Mouse (Mus musculus): ENCODE measurements at regions not wholly inside any gene's neighbourhood (a gene's known extent, or its start where the extent isn't known, plus 50 kb on each side); places are given as distances from the start of the nearest gene placed in this dataset.

DNA sequence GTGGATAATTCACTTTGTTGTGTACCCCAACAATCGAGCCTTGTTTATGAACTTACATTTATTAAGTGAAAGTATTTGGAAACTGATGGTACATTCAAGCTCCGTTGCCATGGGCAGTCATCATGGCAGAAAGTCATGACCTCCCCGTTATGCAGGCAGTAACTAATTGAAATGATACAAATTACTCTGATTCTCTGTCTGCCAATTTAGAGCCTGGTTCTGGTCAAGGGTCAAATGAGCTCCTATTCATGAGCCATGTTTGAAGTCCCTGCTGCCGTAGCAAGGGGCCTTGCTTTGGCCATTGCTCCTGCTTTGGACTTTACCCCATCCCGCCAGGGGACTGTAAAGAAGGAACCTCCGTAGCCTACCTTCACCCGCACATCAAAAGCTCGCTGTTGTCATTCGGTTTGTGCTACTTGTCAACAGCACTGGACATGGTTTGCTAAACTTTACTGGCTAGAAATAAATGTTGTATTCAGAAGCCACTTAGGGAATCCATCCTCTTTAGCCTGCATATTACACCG lies 152.8 kb upstream of the Foxd3 start:
- DNase-seq (ENCODE audit: low read depth), result peak; percentile 5
- TF ChIP-seq POLR2A (IDR thresholded peaks at IDR 0.05; ENCODE audit: borderline replicate concordance, extremely low read depth, insufficient read depth, insufficient read length, poor library complexity, severe bottlenecking) (no peak), CTCF (IDR thresholded peaks at IDR 0.05; ENCODE audit: borderline replicate concordance, extremely low read depth, insufficient read depth, insufficient read length) (no peak)

DNA sequence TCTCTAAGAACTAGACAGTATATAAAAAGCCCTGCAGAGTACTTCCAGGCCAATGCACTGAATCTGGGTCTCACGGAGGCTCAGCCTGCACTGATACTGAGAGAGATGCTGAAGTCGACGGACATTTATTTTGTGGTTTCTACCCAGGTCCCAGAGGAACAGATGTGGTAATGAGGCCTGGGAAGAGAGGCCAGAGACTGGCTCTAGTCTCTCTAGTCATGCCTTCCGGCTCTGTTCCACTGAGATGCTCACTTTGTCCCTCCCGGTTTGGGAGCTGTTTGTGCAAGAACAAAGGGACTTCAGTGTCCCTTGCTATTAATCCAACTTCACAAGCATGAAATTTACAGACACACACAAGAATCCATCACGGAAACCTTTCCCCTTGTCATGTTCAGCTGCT lies 144.1 kb upstream of the Foxd3 start:
- no peak for TF ChIP-seq CTCF (IDR thresholded peaks at IDR 0.05; ENCODE audit: borderline replicate concordance, extremely low read depth, insufficient read depth, insufficient read length)
- peak; percentile 27 for DNase-seq (ENCODE audit: low read depth)

DNA sequence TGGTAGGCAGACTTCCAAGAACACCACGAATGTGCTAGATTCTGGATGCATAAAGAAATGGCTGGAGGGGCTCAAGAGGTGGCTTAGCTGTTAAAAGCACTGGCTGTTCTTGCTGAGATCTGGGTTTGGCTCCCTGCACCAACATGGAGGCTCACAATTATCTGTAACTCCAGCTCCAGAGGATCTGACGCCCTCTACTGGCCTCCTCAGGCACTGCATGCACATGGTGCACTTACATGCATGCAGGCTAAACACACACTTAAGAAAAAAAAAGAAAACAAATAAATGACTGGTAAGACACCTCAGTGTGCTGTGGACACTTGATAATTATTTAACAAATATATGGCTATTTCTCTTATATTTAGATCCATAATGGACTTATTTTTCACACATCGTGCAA lies 139.2 kb upstream of the Foxd3 start:
- DNase-seq (ENCODE audit: low read depth), result no peak
- TF ChIP-seq CTCF (IDR thresholded peaks at IDR 0.05; ENCODE audit: borderline replicate concordance, extremely low read depth, insufficient read depth, insufficient read length) (peak; percentile 27; the same call in 1 of the 2 replicates), POLR2A (IDR thresholded peaks at IDR 0.05; ENCODE audit: borderline replicate concordance, extremely low read depth, insufficient read depth, insufficient read length, poor library complexity, severe bottlenecking) (no peak)

DNA sequence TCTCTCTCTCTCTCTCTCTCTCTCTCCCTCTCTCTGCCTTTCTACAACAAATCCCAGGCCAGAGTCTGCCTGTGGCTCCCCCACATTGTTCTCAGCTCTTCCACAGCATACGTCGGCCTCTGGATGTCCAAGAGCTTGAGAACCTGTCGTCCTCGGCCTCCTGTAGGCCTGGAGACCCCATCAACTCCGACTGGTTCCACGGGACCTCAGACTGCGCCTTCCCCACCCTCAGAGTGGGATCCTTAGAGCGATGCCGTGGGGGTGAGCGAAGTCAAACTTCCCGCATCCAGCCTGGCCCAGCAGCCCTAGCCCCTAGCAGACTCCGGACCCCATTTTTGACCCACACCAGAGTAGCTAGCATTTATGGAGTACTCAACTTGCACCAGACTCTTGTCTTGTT lies 128.7 kb upstream of the Foxd3 start:
- TF ChIP-seq POLR2A (IDR thresholded peaks at IDR 0.05; ENCODE audit: borderline replicate concordance, extremely low read depth, insufficient read depth, insufficient read length, poor library complexity, severe bottlenecking) (no peak), CTCF (IDR thresholded peaks at IDR 0.05; ENCODE audit: borderline replicate concordance, extremely low read depth, insufficient read depth, insufficient read length) (no peak)
- no peak for DNase-seq (ENCODE audit: low read depth)

DNA sequence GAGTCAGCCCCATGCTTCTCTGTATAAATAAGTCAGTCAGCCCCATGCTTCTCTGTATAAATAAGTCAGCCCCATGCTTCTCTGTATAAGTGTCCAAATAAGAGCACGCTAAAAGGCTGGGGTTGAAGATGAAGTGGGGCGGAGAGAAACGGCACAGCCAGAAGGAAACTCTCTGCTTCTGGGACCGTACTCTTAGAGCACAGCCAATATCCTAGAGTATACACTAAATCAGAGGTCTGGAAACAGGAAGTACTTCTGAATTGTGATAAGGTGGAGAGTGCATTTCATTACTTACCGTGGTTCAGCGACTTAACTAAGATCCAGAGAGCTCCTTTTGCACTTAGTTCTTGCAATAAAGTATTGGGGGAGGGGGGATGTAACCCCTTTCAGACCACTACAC lies 112.1 kb upstream of the Foxd3 start:
- no peak for TF ChIP-seq CTCF (IDR thresholded peaks at IDR 0.05; ENCODE audit: borderline replicate concordance, extremely low read depth, insufficient read depth, insufficient read length)
- no peak for TF ChIP-seq POLR2A (IDR thresholded peaks at IDR 0.05; ENCODE audit: borderline replicate concordance, extremely low read depth, insufficient read depth, insufficient read length, poor library complexity, severe bottlenecking)
- DNase-seq (ENCODE audit: low read depth), result no peak

DNA sequence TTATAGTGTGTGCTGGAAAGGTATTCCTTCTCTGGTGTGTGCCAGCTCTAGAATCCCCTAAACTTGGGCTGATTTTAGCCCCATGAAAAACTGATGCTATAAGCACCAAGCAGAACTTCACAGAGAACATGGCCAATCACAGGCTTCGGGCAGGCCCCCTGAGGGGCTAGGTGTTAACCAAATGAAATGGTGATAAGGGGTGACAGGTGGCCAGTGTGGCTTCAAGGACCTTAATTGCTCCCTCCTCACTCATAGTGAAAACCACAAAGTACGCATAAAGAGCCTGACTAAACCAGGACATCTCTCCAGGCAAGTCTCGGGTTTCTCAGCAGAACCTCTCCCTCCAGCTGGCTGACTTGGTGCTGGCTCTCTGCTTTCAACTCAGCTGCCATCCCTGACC lies 110.4 kb upstream of the Foxd3 start:
- DNase-seq (ENCODE audit: low read depth), result no peak
- no peak for TF ChIP-seq POLR2A (IDR thresholded peaks at IDR 0.05; ENCODE audit: borderline replicate concordance, extremely low read depth, insufficient read depth, insufficient read length, poor library complexity, severe bottlenecking)
- TF ChIP-seq CTCF (IDR thresholded peaks at IDR 0.05; ENCODE audit: borderline replicate concordance, extremely low read depth, insufficient read depth, insufficient read length), result no peak

DNA sequence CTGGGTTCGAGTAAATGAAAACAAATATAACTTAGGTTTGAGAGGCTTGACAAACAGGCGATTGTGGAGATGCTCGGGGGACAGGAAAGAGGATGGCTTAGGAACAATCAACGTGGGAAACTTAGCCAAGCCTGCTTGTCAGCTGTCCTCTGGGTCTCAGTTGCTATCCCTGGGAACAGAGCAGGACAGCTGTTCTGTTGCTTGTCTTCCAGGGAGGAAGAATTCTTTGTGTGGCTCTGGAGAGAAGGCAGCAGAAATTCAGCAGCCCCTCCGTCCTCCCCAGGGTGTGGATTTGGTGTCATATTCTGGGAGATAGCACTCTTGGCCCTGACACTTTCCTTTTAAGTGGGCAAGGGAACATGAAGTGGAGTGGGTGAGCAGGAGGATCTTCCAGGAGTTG lies 98.1 kb upstream of the Foxd3 start:
- DNase-seq (ENCODE audit: low read depth), result no peak
- TF ChIP-seq POLR2A (IDR thresholded peaks at IDR 0.05; ENCODE audit: borderline replicate concordance, extremely low read depth, insufficient read depth, insufficient read length, poor library complexity, severe bottlenecking) (no peak), CTCF (IDR thresholded peaks at IDR 0.05; ENCODE audit: borderline replicate concordance, extremely low read depth, insufficient read depth, insufficient read length) (no peak)

DNA sequence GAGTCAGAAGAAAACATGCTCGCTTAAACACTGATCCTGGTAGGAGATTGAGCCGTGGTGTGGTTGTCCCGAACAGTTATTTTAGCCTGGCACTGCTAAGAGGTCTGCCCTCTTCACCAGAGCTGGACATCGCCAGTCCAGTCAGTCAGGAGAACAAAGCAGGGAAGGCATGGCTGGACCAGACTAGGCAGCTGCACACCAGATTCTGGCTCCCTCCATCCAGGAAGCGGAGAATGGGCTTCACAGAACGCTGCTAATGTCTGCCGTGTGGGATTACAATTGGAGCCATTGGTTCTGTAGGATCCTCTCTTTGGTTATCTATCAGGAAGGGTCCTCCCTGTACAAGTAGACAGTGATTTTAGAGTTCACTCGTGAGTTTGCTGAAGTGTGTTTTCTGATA lies 95.5 kb upstream of the Foxd3 start:
- DNase-seq (ENCODE audit: low read depth), result no peak
- no peak for TF ChIP-seq POLR2A (IDR thresholded peaks at IDR 0.05; ENCODE audit: borderline replicate concordance, extremely low read depth, insufficient read depth, insufficient read length, poor library complexity, severe bottlenecking)
- no peak for TF ChIP-seq CTCF (IDR thresholded peaks at IDR 0.05; ENCODE audit: borderline replicate concordance, extremely low read depth, insufficient read depth, insufficient read length)

DNA sequence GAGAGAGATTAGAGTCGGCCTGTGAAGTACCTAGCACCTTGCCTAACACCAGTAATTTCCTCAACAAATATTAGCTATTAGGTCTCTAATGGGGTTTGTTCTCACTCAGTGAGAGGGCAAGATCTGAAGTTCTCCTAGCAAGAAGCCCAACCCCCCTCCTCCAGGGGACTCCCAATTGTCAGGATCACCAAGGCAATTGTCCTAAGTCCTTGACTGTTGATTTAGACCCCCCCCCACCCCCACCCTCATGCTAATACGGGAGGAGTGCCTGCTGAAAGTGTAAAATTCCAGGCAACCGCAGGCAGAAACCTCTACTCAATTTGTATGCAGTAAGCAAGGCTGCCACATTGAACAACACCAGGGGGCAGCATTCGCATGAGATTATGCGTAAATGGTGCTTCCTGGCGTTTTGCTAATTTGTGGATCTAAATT lies 94.6 kb upstream of the Foxd3 start:
- DNase-seq (ENCODE audit: low read depth), result peak; percentile 66

DNA sequence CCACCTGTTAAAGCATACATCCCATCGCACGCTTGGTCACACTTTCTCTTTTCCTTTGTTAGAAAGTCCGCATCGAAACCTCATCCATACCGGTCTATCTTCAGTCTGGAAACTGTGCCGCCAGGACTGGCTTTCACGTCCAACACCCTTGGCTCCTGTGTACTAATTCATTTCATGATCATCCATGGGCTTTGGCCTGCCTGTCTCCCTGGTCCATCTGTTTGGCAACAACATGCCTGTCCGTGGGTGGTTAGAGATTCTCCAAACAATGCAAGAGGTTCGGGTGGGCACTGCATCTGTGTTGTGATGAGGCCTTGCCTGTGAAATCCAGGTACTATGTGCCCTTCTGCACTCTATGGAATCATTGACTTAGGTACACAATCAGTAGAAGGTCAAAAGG lies 90.7 kb upstream of the Foxd3 start:
- TF ChIP-seq CTCF (IDR thresholded peaks at IDR 0.05; ENCODE audit: borderline replicate concordance, extremely low read depth, insufficient read depth, insufficient read length) (no peak), POLR2A (IDR thresholded peaks at IDR 0.05; ENCODE audit: borderline replicate concordance, extremely low read depth, insufficient read depth, insufficient read length, poor library complexity, severe bottlenecking) (no peak)
- no peak for DNase-seq (ENCODE audit: low read depth)

More for the DNA sequence above, 94.6 kb upstream of the Foxd3 start:
- TF ChIP-seq CTCF (IDR thresholded peaks at IDR 0.05; ENCODE audit: borderline replicate concordance, extremely low read depth, insufficient read depth, insufficient read length), result peak; percentile 58; the same call in 1 of the 2 replicates
- no peak for TF ChIP-seq POLR2A (IDR thresholded peaks at IDR 0.05; ENCODE audit: borderline replicate concordance, extremely low read depth, insufficient read depth, insufficient read length, poor library complexity, severe bottlenecking)

DNA sequence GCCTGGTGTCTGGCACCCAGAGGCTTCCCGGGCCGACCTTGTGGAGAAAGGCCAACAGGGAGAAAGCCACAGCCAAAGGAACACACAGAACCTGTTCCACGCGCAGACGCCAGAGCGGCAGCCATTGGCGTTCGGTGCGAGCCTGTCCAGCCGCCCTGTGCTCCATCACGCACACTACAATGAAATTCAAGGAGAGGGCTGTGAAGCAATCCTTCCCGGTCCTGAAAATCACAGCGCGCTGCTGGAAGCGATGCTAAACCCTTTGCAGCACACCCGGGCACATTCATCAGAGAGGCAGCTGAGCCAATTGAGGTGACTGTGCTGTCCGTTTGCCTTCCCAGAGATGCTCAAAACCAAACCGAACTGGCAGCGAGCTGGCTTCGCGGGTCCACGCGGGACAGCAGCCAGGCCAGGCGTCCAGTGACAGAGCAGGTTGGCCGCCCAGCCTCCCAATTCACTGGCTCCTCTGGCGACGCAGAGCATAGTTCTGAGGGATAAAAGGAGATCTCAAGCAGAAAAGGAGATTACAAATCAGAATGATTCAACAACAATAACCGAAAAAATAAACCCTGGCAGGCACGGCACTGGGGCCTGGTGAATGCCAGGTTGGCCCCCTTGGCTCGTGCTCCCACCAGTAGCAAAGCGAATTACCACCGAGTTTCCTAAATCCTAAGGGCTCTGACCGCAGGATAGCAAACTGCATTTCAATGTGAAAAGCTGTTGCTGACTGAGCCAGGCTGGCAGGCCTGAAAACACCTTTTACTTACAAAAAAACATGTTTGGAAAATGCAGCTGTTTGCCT lies 83.1 kb upstream of the Foxd3 start:
- TF ChIP-seq CTCF (IDR thresholded peaks at IDR 0.05; ENCODE audit: borderline replicate concordance, extremely low read depth, insufficient read depth, insufficient read length), result no peak
- no peak for TF ChIP-seq POLR2A (IDR thresholded peaks at IDR 0.05; ENCODE audit: borderline replicate concordance, extremely low read depth, insufficient read depth, insufficient read length, poor library complexity, severe bottlenecking)
- DNase-seq (ENCODE audit: low read depth), result peak; percentile 94

DNA sequence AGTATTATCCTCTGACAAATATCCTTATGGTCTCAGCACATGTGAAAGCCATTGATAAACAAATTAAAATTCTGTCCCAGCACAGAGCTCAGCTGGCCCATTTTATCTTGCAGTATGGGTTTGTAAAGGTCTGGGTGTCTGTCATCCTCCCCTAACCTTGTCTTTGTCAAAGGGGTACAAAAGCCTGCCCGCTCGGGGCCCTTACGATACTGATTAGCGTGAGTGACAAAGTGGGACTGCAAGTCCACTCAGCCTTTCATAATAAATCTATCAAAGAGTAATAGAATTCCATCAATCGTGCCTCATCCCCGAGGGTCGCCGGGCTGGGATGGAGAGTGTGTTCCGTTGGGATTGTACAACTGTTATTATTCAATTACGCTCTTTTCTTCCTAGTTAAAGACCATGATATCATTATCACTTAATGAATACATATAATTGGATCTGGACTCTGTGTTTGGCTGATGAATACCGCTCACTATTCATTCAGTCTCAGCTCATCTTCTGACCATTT lies 82.0 kb upstream of the Foxd3 start:
- TF ChIP-seq CTCF (IDR thresholded peaks at IDR 0.05; ENCODE audit: borderline replicate concordance, extremely low read depth, insufficient read depth, insufficient read length) (no peak), POLR2A (IDR thresholded peaks at IDR 0.05; ENCODE audit: borderline replicate concordance, extremely low read depth, insufficient read depth, insufficient read length, poor library complexity, severe bottlenecking) (no peak)
- DNase-seq (ENCODE audit: low read depth), result peak; percentile 90

All from brain, embryonic 14.5 days (tissue).